Mouse (Mus musculus) layer of hippocampus, postnatal 10 days (tissue): ENCODE measurements at regions not wholly inside any gene's neighbourhood (a gene's known extent, or its start where the extent isn't known, plus 50 kb on each side); places are given as distances from the start of the nearest gene placed in this dataset.
"Not testable (repeated sequence)": the region's sequence is repeated elsewhere in the genome, so short reads cannot be mapped to it uniquely, and the experiment has no call there.

Experiments
- DNase-seq, 2 experiments: peaks; one replicate each; pipeline ENCODE4 v3.0.0; 2021; ENCODE audit warnings: low spot score in 2 of 2

- no peak for DNase-seq
Observed at GRCm38 (mm10) chr2:166516261-166516660, 197.4 kb downstream of the Prex1 start.

- no peak for DNase-seq
Observed at GRCm38 (mm10) chr2:166514664-166515063, 199.0 kb downstream of the Prex1 start.

- DNase-seq, result no peak
Observed at GRCm38 (mm10) chr2:166512488-166512887, 201.1 kb downstream of the Prex1 start.

DNA sequence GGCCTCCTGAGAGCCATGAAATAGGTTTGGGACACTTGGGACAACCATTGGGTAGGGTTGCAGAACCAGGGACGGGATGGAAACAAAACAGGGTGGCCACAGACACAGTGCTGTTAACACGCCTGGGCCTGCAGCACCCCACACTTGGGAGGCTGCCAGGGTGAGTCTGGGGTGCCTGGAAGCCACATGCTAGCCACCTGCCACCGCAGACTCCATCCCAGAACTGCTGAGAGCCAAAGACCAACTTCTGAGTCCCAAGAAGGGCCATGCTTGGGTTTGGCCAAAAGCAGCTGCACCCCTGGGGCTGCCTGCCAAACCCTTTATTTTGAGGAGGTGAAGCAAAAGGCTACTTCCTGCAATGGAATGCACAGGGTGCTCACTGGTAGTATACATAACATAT lies 202.2 kb downstream of the Prex1 start:
- not testable (repeated sequence) for DNase-seq

GRCm38 (mm10) chr2:166510776-166511175 lies 202.9 kb downstream of the Prex1 start:
- no peak for DNase-seq

GRCm38 (mm10) chr2:166509591-166509990 lies 204.0 kb downstream of the Prex1 start:
- DNase-seq, result no peak

DNA sequence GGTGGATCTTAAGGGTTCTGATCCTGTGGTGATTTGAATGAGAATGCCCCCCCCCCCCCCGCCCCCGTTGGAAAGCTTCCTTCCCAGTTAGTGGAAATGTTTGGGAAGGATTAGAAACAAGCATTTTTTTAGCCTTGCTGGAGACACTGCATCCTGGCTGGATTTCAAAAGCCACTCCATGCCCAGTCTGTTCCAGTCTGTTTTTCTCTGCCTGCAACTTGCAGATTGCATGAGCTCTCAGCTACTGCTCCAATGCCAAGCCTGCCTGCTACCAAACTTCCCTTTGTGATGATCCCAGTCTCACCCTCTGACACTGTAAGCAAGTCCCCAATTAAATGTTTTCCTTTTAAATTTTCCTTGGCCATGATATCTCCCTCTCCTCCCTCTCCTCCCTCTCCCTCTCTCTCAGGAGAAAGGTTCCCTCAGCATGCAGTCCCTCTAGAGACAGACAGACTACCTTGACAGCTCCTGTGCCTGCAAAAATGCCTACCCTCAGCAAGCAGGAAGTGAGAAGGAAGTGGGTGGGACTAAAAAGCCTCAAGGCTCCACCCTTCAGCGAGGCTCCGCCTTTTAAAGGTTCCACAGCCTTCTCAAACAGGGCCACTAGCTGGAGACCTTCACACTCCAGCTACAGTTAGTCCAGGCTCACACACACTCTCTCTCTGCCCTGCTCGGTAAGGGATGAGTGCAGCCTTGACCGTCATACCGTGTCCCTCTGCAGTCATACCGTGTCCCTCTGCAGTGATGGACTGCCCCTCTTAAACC lies 204.8 kb downstream of the Prex1 start:
- no peak for DNase-seq

DNA sequence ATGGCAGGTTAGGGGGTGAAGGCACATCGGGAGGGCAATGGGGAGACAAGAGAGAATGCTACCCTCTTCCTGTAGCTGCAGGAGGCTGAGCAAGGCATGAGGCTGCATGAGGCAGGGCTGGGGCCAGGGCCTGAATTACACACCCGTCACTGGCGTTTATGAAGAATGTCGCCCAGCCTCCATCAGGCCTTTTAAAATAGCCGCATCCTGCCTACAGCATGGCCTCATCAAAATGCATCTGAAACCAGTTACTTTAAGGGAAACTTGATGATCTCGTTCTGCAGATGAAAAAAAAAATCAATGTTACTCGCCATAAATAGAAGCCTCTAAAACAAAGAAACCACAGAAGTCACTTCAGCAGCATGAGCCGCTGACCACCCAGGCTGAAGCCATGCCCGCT lies 208.3 kb downstream of the Prex1 start:
- DNase-seq, result no peak

GRCm38 (mm10) chr2:166503666-166504065 lies 210.0 kb downstream of the Prex1 start:
- no peak for DNase-seq

- DNase-seq, result no peak
Observed at GRCm38 (mm10) chr2:166492895-166493294, 220.7 kb downstream of the Prex1 start.

GRCm38 (mm10) chr2:166492421-166492820 lies 221.2 kb downstream of the Prex1 start:
- DNase-seq, result no peak

- DNase-seq, result no peak
Observed at GRCm38 (mm10) chr2:166491861-166492260, 221.8 kb downstream of the Prex1 start.

DNA sequence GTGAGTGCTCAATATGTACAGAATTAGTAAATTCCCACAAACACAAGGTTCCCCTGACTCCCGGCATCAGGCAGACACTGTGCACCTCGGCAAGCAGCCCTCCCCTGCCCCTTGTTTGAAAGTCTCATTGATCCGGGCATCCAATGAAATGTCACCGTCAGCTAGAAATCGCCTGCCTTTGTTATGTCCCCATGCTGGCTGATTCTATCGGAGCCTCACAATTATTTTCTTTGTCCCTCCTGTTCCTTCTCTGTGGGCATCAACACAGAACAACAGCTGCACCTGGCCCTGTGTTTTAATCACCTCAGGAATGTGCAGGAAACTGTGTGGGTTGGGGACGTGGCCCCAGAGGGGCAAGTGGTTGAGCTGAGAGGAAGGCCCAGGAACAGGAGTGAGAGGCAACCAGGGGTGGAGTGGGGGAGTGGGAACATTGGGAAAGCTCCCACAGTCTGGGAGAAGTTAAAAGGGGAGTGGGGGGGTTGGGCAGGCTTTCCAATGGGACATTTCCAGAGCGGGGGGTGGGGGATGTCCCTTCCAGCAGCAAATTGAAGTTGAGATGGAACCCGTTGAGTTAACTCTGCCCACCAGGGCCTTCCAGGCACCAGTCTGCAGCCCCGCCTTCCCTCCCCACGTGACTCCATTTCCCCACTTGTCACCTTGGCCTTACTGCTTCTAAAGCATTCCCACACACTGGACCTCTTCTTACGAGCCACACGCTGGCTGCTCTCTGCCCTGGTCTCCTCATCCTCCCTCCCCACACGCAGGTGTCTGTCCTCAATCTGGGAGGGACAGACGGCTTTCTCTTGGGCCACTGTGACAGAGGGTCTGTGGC lies 224.4 kb downstream of the Prex1 start:
- no peak for DNase-seq

- DNase-seq, result no peak
Observed at GRCm38 (mm10) chr2:166487688-166488087, 225.9 kb downstream of the Prex1 start.

GRCm38 (mm10) chr2:166485788-166486187 lies 227.8 kb downstream of the Prex1 start:
- no peak for DNase-seq

DNA sequence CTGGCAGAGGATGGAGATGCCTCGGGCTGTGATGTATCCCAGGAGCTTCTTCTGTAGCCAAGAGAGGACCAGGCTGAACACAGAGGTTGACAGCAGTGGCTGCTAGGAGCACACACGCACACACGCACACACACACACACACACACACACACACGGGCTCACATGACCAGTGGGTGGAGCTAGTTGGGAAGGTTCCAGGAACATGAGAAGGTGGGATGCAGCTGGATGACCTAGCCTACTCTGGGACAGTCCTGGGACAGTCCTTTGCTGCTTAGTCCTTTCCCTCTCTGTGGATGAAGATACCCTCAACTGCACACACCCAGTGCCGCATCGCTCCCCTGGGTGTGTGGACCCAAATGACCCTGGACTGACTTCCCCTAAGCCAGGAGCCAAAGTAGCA lies 228.3 kb downstream of the Prex1 start:
- DNase-seq, result no peak

- no peak for DNase-seq
Observed at GRCm38 (mm10) chr2:166483617-166484319, 229.9 kb downstream of the Prex1 start.

- DNase-seq, result peak; percentile 32 to 38
Observed at GRCm38 (mm10) chr2:166482720-166483616, 230.7 kb downstream of the Prex1 start.

- DNase-seq, result no peak
Observed at GRCm38 (mm10) chr2:166481774-166482173, 231.9 kb downstream of the Prex1 start.

DNA sequence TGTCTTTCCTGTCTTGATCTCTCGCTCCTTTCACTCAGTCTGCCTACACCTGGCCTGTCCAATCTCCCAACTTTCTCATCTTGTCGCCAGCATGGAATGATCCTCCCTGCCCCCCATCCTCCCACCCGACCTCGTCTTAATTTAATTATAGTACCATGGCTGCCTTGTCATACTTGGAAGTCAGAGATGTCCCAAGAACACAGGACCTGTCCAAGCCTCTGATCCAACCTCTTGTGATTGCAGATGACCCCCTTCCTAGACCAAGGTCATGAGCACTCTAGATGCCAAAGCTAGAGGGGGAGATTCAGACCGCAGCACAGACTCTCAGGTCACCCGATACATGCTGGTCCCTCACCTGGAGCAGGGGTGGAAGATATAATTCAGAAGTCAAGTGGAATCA lies 232.3 kb downstream of the Prex1 start:
- no peak for DNase-seq

GRCm38 (mm10) chr2:166480883-166481282 lies 232.7 kb downstream of the Prex1 start:
- no peak for DNase-seq
